Mouse (Mus musculus) embryonic facial prominence, embryonic 15.5 days (tissue): ENCODE data around the gene Trmt112. TPM values are rescaled to one million over a fixed set of nuclear protein-coding genes. Genes with fewer than 3 reads are reported as not detected.
A peak's percentile ranks its signal among the peaks of the same experiment; 100 is the strongest.
"Not testable (repeated sequence)": the region's sequence is repeated elsewhere in the genome, so short reads cannot be mapped to it uniquely, and the experiment has no call there.

Source experiments
- ATAC-seq: fragments of 200-750 bp; cut with Nextera tagmentation; 2 replicates; pipeline ENCODE4 v1.8.0; 2017; ENCODE audit warnings: low read depth, moderate TSS enrichment; ENCODE audit not compliant: insufficient number of reproducible peaks, low FRiP score, low TSS enrichment
- H3K27ac ChIP-seq: fragments of 300-500 bp; sonication (generic); replicated peaks from 2 replicates; pipeline ENCODE4 v1.5.1; 2015; ENCODE audit warnings: mild to moderate bottlenecking, inconsistent platforms
- H3K27me3 ChIP-seq: fragments of 300-500 bp; sonication (generic); 2 replicates; pipeline ENCODE4 v1.6.1; 2015; ENCODE audit warnings: inconsistent platforms
- H3K36me3 ChIP-seq: fragments of 300-500 bp; sonication (generic); 2 replicates; pipeline ENCODE4 v1.6.1; 2015; ENCODE audit warnings: mild to moderate bottlenecking, inconsistent platforms
- H3K4me1 ChIP-seq: fragments of 300-500 bp; sonication (generic); 2 replicates; pipeline ENCODE4 v1.6.1; 2015; ENCODE audit warnings: inconsistent platforms
- H3K4me2 ChIP-seq: fragments of 300-500 bp; sonication (generic); replicated peaks from 2 replicates; pipeline ENCODE4 v1.6.1; 2015; ENCODE audit warnings: mild to moderate bottlenecking, inconsistent platforms
- H3K4me3 ChIP-seq: fragments of 300-500 bp; sonication (generic); replicated peaks from 2 replicates; pipeline ENCODE4 v1.5.1; 2015; ENCODE audit warnings: mild to moderate bottlenecking, inconsistent platforms
- H3K9ac ChIP-seq: fragments of 300-500 bp; sonication (generic); 2 replicates; pipeline ENCODE4 v1.6.1; 2015; ENCODE audit warnings: inconsistent platforms
- H3K9me3 ChIP-seq: fragments of 300-500 bp; sonication (generic); replicated peaks from 2 replicates; pipeline ENCODE4 v1.6.1; 2016; ENCODE audit warnings: inconsistent platforms
- WGBS: fragments of 180-500 bp; shearing (Covaris S2); methylation state at CpG from one replicate; pipeline ENCODE4 v1.1.7; 2015; 5-methylcytosine and 5-hydroxymethylcytosine counted together
- polyA plus RNA-seq: library from polyadenylated mRNA; unstranded; fragments of >200 nt; fragmentation: Nextera tagmentation; extraction: Ambion mirVana; gene quantifications from 2 replicates; pipeline ENCODE4 v1.2.1, GENCODE M21; 2015

Gene Trmt112
- polyA plus RNA-seq, 1 experiment from 2014 or later = 138 TPM

DNA sequence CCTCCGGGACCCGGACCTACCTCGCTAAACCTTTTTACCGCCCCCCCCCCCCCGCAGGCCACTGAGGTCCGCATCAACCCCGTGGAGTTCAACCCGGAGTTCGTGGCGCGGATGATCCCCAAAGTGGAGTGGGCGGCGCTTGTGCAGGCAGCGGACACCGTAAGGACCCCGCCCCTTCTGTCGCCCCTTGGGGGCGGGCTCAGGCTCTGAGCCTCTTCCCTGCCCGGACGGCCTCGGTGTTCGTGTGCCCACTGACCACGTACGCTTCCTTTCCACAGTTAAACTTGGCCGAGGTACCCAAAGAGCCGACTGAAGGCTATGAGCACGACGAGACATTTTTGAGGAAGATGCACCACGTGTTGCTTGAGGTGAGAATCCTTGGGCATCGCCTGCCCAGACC is 808 bp downstream of the Trmt112 start:
- H3K27me3 ChIP-seq, H3K9me3 ChIP-seq: not testable (repeated sequence)
- peaks cover 26% of the 10 kb centered on the region for H3K4me1 ChIP-seq
- H3K4me3 ChIP-seq = peak overlapping the region; percentile 66
- H3K9ac ChIP-seq = peak overlapping the region; percentile 63
- peaks cover 44% of the 10 kb centered on the region for H3K36me3 ChIP-seq
- peak overlapping the region; percentile 70 for H3K4me2 ChIP-seq
- peak overlapping the region; percentile 99 for H3K27ac ChIP-seq
- ATAC-seq = peak; percentile 43; the same call in 1 of the 2 replicates
- under 1% methylated on average over 29 of the region's 30 CpGs for WGBS

DNA sequence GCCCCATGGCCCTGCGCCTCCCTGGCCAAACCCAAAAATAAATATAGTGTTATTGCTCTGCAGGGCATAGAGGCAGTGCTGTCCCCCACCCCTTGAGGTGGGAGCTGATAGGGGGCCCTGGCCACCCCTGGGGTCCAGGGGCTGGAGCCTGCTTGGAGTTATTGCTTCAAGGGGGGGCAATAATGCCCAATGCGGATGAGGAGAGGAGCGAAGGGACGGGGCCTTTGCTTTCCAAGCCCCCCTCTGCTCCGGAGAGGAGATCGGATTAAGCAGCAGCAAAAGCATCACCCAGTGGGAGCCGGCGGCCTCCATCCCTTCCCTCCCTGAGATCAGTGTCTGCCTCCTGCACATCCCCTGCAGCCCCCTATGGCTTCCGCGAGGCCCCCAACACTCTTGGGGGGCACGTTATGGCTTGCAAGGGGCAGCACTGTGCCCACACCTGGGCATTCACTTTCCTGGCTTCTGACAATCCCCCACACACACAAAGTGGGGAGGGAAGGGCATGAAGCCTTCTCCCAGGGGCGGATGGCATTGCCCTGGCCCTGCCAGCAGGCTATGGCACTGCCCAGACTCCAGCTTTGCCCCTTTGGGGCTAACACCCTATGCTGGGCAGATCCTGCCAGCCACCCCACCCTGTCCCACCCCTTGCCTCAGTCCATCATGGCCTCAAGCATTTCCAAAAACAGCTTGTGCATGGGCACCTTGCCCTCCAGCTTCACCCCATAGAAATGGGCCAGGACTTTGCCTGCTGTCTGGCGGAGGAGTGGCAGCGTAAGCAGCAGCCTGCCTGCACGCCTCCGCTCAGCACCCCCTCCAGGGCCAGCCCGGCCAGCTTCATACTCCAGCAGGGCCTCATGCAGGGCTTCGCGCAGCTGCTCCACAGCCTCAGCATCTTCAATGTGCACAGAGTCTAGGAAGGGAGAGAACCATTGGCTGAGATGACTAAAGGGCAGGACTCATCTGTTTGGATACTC is 1.9 kb downstream of the Trmt112 start:
- no peaks in the 10 kb centered on the region for H3K9me3 ChIP-seq
- H3K4me3 ChIP-seq = peak overlapping the region; percentile 66
- H3K27ac ChIP-seq = no peak overlapping the region
- H3K9ac ChIP-seq = no peak overlapping the region
- no peaks in the 10 kb centered on the region for H3K27me3 ChIP-seq
- ATAC-seq = no peak
- H3K4me1 ChIP-seq = peaks cover 26% of the 10 kb centered on the region
- H3K4me2 ChIP-seq = peak overlapping the region; percentile 70
- 83% methylated on average over 19 of the region's 19 CpGs for WGBS
- H3K36me3 ChIP-seq = peaks cover 35% of the 10 kb centered on the region

DNA sequence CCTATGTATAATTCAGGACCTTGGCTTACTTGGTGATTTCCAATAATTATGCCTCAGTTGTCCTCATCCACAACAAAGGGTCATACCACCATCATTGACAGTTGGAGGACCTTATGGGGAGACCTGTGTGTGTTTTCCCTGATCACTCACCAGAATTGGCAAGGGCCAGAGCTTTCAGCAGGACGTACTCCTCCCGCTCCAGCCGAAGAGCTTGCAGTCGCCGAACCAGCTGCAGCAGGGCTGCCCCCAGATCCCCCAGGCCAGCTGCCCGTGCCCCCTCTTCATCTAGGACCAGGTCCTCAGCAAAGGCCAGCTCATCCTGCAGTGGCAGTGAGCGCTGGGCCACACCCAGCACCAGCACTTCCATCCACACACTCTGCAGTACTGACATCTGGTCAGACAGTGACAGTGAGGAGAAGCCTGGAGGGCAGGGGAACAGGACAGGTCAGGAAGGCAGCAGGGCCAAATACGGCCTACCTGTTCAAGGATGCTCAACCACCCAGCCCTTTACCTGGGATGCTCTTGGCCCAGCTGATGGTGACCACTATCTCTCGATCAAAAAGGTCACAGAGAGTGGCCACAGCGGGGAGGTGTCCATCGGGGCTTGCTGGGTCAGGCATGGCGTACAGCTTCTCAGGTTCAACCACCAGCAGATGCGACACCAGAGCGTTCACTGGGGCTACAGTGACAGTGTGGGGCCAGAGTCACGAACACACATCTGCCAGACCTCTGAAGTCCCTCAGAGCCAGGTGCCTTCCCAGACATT is 2.9 kb downstream of the Trmt112 start:
- ATAC-seq = no peak
- H3K36me3 ChIP-seq = peaks cover 27% of the 10 kb centered on the region

DNA sequence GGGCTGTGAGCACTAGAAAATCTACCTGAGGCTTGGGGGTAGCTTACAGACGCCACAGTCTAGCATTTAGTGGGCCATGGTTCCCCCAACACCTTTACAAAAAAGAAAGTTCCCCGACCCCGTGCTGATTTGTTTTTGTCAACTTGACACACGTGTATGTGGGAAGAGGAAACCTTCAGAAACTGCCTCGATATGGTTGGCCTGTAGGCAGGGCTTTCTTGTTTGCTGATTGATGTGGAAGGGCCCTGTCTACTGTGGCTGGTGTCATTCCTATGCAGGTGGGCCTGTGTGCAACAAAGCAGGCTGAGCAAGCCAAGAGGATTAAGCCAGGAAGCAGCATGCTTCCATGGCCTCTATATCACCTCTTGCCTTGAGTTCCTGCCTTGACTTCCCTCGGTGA is 3.5 kb downstream of the Trmt112 start:
- 81% methylated on average over 6 of the region's 6 CpGs for WGBS
- no peak for ATAC-seq
- peaks cover 19% of the 10 kb centered on the region for H3K4me1 ChIP-seq
- H3K27ac ChIP-seq = no peak overlapping the region
- H3K27me3 ChIP-seq = no peaks in the 10 kb centered on the region
- H3K4me3 ChIP-seq = no peak overlapping the region
- H3K4me2 ChIP-seq = no peak overlapping the region
- H3K9ac ChIP-seq = no peak overlapping the region
- no peaks in the 10 kb centered on the region for H3K9me3 ChIP-seq
- peaks cover 27% of the 10 kb centered on the region for H3K36me3 ChIP-seq

More for the DNA sequence above, 2.9 kb downstream of the Trmt112 start:
- 94% methylated on average over 15 of the region's 15 CpGs for WGBS
- Histone ChIP-seq H3K9ac (no peak overlapping the region), H3K27ac (no peak overlapping the region), H3K4me2 (no peak overlapping the region), H3K27me3 (no peaks in the 10 kb centered on the region), H3K4me3 (no peak overlapping the region), H3K4me1 (peaks cover 25% of the 10 kb centered on the region), H3K9me3 (no peaks in the 10 kb centered on the region)

DNA sequence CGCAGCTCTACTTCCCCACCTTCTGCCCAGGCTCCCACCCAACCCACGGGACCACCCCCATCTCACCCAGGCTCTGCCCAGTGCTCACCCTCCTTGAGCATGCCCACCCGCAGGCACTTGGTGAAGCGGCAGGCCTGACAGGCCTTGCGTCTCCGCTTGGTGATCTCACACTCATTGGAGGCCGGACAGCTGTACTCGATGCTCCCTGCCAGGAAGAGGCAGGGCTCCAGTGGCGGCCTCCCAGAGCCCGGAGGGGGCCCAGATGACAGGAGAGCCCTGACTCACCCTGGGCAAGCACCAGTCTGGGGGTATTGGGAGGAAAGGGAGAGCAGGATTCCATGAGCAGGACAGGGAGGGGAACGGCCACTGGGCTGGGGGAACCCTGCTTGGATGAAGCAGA is 4.5 kb downstream of the Trmt112 start:
- no peak overlapping the region for H3K9ac ChIP-seq

DNA sequence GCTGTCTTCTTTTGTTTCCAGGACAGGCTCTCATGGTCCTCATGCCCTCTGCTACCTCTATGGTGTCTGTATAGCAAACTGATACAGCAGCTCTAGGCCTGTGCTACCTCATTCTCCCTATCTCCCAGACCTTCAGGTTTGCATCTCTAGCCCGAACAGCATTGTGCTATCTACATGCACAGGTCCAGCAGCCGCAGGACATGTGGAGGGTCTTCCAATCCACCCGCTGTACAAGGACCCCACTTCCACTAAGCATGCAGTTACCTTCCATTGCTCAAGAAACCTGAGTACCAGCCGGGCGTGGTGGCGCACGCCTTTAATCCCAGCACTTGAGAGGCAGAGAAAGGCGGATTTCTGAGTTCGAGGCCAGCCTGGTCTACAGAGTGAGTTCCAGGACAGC is 5.0 kb downstream of the Trmt112 start:
- Histone ChIP-seq H3K4me3 (no peak overlapping the region), H3K36me3 (peaks cover 31% of the 10 kb centered on the region), H3K4me2 (no peak overlapping the region), H3K9me3 (no peaks in the 10 kb centered on the region), H3K4me1 (peaks cover 11% of the 10 kb centered on the region), H3K27ac (no peak overlapping the region), H3K9ac (no peak overlapping the region), H3K27me3 (no peaks in the 10 kb centered on the region)
- no peak for ATAC-seq
- WGBS = 86% methylated on average over 9 of the region's 9 CpGs

More for the DNA sequence above, 4.5 kb downstream of the Trmt112 start:
- Histone ChIP-seq H3K9me3 (no peaks in the 10 kb centered on the region), H3K4me2 (no peak overlapping the region), H3K27ac (no peak overlapping the region), H3K36me3 (peaks cover 31% of the 10 kb centered on the region), H3K4me3 (no peak overlapping the region), H3K27me3 (no peaks in the 10 kb centered on the region), H3K4me1 (peaks cover 11% of the 10 kb centered on the region)
- WGBS = 78% methylated on average over 11 of the region's 11 CpGs
- no peak for ATAC-seq

DNA sequence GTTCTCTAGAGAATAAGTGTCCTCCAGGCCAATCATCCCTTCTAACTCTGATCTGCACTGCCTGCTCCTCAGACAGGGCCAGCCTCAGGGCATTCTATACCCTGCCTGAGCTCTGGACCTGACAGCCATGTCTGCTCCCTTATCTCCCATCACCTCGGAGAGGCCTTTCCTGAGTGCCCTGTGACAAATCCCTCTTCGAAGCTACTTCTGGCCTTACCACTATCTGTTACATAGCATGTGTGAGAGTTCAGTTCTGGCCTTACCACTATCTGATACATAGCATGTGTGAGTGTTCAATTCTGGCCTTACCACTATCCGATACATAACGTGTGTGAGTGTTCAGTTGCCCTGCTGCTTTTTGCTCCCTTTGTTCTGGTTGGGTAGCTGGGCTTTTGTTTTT is 5.8 kb downstream of the Trmt112 start:
- no peak for ATAC-seq

DNA sequence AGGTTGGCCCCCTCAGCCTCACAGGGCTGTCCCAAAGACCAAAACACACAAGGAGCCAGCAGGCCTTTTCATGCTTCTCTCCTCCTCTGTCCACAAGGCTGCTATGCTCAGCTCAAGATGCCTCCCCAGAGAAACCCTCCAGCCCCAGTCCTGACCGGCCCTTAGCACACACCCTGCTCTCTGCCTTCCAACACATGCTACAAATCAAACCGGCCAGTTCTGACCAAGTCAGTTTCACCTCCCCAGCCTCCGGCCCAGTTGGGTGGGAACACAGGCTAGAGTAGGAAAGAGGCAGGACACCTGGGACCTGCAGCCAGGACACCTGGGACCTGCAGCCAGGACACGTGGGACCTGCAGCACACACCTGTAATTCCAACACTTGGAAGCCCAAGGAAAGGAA is 7.0 kb downstream of the Trmt112 start:
- no peak overlapping the region for H3K4me3 ChIP-seq
- no peaks in the 10 kb centered on the region for H3K9me3 ChIP-seq
- H3K9ac ChIP-seq = no peak overlapping the region
- peaks cover 26% of the 10 kb centered on the region for H3K36me3 ChIP-seq
- peaks cover 18% of the 10 kb centered on the region for H3K4me1 ChIP-seq
- no peak overlapping the region for H3K4me2 ChIP-seq
- H3K27ac ChIP-seq = no peak overlapping the region
- WGBS = 72% methylated on average over 4 of the region's 4 CpGs
- no peaks in the 10 kb centered on the region for H3K27me3 ChIP-seq
- no peak for ATAC-seq

More for the DNA sequence above, 5.8 kb downstream of the Trmt112 start:
- no peak overlapping the region for H3K27ac ChIP-seq
- no peak overlapping the region for H3K4me2 ChIP-seq
- WGBS = 83% methylated on average over 4 of the region's 4 CpGs
- H3K36me3 ChIP-seq = peaks cover 31% of the 10 kb centered on the region
- peaks cover 17% of the 10 kb centered on the region for H3K4me1 ChIP-seq
- no peak overlapping the region for H3K9ac ChIP-seq
- H3K4me3 ChIP-seq = no peak overlapping the region
- no peaks in the 10 kb centered on the region for H3K9me3 ChIP-seq
- H3K27me3 ChIP-seq = no peaks in the 10 kb centered on the region

DNA sequence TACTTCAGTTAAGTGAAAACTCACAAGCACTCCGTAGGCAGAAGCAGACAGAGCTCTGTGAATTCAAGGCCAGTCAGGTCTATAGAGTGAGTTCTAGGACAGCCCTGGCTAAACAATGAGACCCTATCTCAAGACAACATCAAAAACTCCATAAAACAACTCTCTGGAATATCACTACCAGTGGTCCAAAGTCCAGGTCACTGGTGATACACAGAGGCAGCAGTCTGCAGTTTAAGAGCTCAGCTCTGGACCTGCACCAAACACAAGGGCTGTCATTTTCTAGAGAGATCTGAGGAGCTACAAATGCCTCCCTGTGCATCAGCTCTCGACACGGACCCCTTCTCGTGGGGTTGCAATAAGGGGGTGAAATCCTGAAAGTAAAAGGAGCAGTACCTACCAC is 8.8 kb downstream of the Trmt112 start:
- Histone ChIP-seq H3K4me3 (no peak overlapping the region), H3K4me2 (no peak overlapping the region), H3K9ac (no peak overlapping the region), H3K36me3 (peaks cover 7% of the 10 kb centered on the region), H3K9me3 (no peaks in the 10 kb centered on the region), H3K27me3 (peaks cover 10% of the 10 kb centered on the region), H3K4me1 (peaks cover 20% of the 10 kb centered on the region), H3K27ac (no peak overlapping the region)
- 84% methylated on average over 4 of the region's 4 CpGs for WGBS
- no peak for ATAC-seq

DNA sequence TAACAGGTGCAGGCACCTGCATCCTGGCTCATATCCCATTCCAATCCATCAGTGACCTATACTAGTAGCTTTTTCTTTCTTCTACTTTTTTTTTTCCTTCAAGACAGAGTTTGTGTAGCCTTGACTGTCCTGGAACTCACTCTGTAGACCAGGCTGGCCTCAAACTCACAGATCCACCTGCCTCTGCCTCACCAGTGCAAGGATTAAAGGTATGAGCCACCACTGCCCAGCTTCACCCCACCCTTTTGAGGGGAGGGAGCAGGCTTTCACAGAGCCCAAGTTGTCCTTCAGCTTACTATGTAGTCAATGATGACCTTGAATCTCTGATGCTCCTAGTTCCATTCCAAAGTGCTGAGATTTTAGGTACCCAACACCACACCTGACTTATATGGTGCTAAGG is 9.9 kb downstream of the Trmt112 start:
- Histone ChIP-seq H3K4me3 (no peak overlapping the region), H3K9me3 (no peaks in the 10 kb centered on the region), H3K27ac (no peak overlapping the region), H3K36me3 (peaks cover 3% of the 10 kb centered on the region; the same call in 1 of the 2 replicates), H3K4me1 (peaks cover 20% of the 10 kb centered on the region), H3K27me3 (peaks cover 19% of the 10 kb centered on the region), H3K9ac (no peak overlapping the region), H3K4me2 (no peak overlapping the region)
- no peak for ATAC-seq
